Mouse (Mus musculus) liver, embryonic 12.5 days (tissue): ENCODE measurements at regions not wholly inside any gene's neighbourhood (a gene's known extent, or its start where the extent isn't known, plus 50 kb on each side); places are given as distances from the start of the nearest gene placed in this dataset.

Source experiments
- ATAC-seq: fragments of 200-750 bp; cut with Nextera tagmentation; 2 replicates; pipeline ENCODE4 v1.8.0; 2017; ENCODE audit warnings: moderate number of reproducible peaks, mild to moderate bottlenecking, moderate library complexity
- H3K27ac ChIP-seq: fragments of 300-500 bp; sonication (generic); 2 replicates; pipeline ENCODE4 v1.5.1; 2016; ENCODE audit warnings: mild to moderate bottlenecking
- H3K27me3 ChIP-seq: fragments of 300-500 bp; sonication (generic); replicated peaks from 2 replicates; pipeline ENCODE4 v1.6.1; 2016; ENCODE audit warnings: mild to moderate bottlenecking, moderate library complexity
- H3K36me3 ChIP-seq: fragments of 300-500 bp; sonication (generic); 2 replicates; pipeline ENCODE4 v1.6.1; 2016; ENCODE audit warnings: mild to moderate bottlenecking, moderate library complexity
- H3K4me1 ChIP-seq: fragments of 300-500 bp; sonication (generic); 2 replicates; pipeline ENCODE4 v1.6.1; 2016
- H3K4me2 ChIP-seq: fragments of 300-500 bp; sonication (generic); 2 replicates; pipeline ENCODE4 v1.6.1; 2016; ENCODE audit warnings: mild to moderate bottlenecking, moderate library complexity
- H3K4me3 ChIP-seq: fragments of 300-500 bp; sonication (generic); 2 replicates; pipeline ENCODE4 v1.5.1; 2016; ENCODE audit warnings: mild to moderate bottlenecking, moderate library complexity
- H3K9ac ChIP-seq: fragments of 300-500 bp; sonication (generic); 2 replicates; pipeline ENCODE4 v1.6.1; 2016; ENCODE audit warnings: mild to moderate bottlenecking, moderate library complexity
- H3K9me3 ChIP-seq: fragments of 300-500 bp; sonication (generic); replicated peaks from 2 replicates; pipeline ENCODE4 v1.6.1; 2016; ENCODE audit warnings: mild to moderate bottlenecking, moderate library complexity
- WGBS: fragments of 180-500 bp; shearing (Covaris S2); methylation state at CpG from one replicate; pipeline ENCODE4 v1.1.7; 2016; ENCODE audit not compliant: insufficient replicate concordance; 5-methylcytosine and 5-hydroxymethylcytosine counted together

GRCm38 (mm10) chr6:104061692-104062263 lies 430.8 kb upstream of the Cntn6 start:
- no peaks in the 10 kb centered on the region for H3K27me3 ChIP-seq
- H3K36me3 ChIP-seq, result no peaks in the 10 kb centered on the region

GRCm38 (mm10) chr6:104080581-104080980 lies 412.0 kb upstream of the Cntn6 start:
- Histone ChIP-seq H3K36me3 (no peaks in the 10 kb centered on the region), H3K4me1 (no peaks in the 10 kb centered on the region), H3K4me2 (no peak overlapping the region), H3K27me3 (no peaks in the 10 kb centered on the region), H3K4me3 (no peak overlapping the region), H3K9ac (no peak overlapping the region), H3K9me3 (no peaks in the 10 kb centered on the region), H3K27ac (no peak overlapping the region)
- ATAC-seq, result no peak
- 66% methylated on average over 3 of the region's 3 CpGs for WGBS

More at GRCm38 (mm10) chr6:104061692-104062263, 430.8 kb upstream of the Cntn6 start:
- Histone ChIP-seq H3K4me1 (no peaks in the 10 kb centered on the region), H3K9me3 (no peaks in the 10 kb centered on the region), H3K4me2 (no peak overlapping the region), H3K4me3 (no peak overlapping the region), H3K27ac (no peak overlapping the region), H3K9ac (no peak overlapping the region)
- ATAC-seq, result no peak

DNA sequence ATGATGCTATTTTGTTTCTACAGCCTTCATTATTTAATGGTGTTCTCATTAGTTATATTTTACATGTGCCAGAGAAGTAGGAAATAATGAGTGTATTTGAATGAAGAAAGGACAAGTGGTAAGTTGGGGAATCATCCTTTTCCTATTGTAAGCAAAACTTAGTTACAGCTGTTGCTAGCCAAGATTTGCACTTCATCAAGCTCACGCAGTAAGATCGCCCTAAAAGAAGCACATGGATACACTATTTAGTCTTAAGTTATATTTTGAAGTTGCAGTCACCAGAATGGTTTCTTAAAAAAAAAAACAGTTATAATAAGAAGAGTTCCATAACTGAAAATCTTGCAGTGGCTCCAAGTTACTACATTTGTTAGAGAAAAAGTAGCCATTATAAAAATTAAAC lies 410.3 kb upstream of the Cntn6 start:
- no peaks in the 10 kb centered on the region for H3K27me3 ChIP-seq
- 79% methylated on average over 2 of the region's 2 CpGs for WGBS
- H3K36me3 ChIP-seq, result no peaks in the 10 kb centered on the region
- no peak overlapping the region for H3K4me2 ChIP-seq
- H3K9ac ChIP-seq, result no peak overlapping the region
- no peaks in the 10 kb centered on the region for H3K9me3 ChIP-seq
- H3K4me3 ChIP-seq, result no peak overlapping the region
- no peak overlapping the region for H3K27ac ChIP-seq
- H3K4me1 ChIP-seq, result no peaks in the 10 kb centered on the region
- no peak for ATAC-seq

- Histone ChIP-seq H3K36me3 (no peaks in the 10 kb centered on the region), H3K9me3 (no peaks in the 10 kb centered on the region), H3K9ac (no peak overlapping the region), H3K27ac (no peak overlapping the region), H3K27me3 (no peaks in the 10 kb centered on the region), H3K4me1 (no peaks in the 10 kb centered on the region), H3K4me2 (no peak overlapping the region), H3K4me3 (no peak overlapping the region)
- no peak for ATAC-seq
- WGBS, result 59% methylated on average over 5 of the region's 5 CpGs
Observed at GRCm38 (mm10) chr6:104108386-104108785, 384.2 kb upstream of the Cntn6 start.
